Mouse (Mus musculus) kidney, adult 2 months (tissue): ENCODE results near the gene Mettl26. TPM values are rescaled to one million over a fixed set of nuclear protein-coding genes. Genes with fewer than 3 reads are reported as not detected.

ENCODE experiments used
- DNase-seq: peaks from one replicate; pipeline ENCODE4 v3.0.0; 2021
- H3K27ac ChIP-seq: fragments of 200-500 bp; 2 replicates; pipeline ENCODE4 v1.5.1; 2012; ENCODE audit warnings: low read depth, low read length, control low read depth, inconsistent platforms; ENCODE audit not compliant: insufficient read depth
- H3K27me3 ChIP-seq: fragments of 200-500 bp; replicated peaks from 2 replicates; pipeline ENCODE4 v1.6.1; 2012; ENCODE audit warnings: mild to moderate bottlenecking, moderate library complexity, low read length, inconsistent platforms; ENCODE audit not compliant: control insufficient read depth, insufficient read depth
- H3K36me3 ChIP-seq: fragments of 200-500 bp; 2 replicates; pipeline ENCODE4 v1.6.1; 2012; ENCODE audit warnings: mild to moderate bottlenecking, moderate library complexity, low read length, inconsistent platforms; ENCODE audit not compliant: control insufficient read depth, insufficient read depth
- H3K4me1 ChIP-seq: fragments of 200-500 bp; 2 replicates; pipeline ENCODE4 v1.6.1; 2011; ENCODE audit warnings: low read length; ENCODE audit not compliant: control insufficient read depth, insufficient read depth
- H3K4me3 ChIP-seq: fragments of 200-500 bp; 2 replicates; pipeline ENCODE4 v1.5.1; 2011; ENCODE audit warnings: mild to moderate bottlenecking, low read depth, low read length, control low read depth; ENCODE audit not compliant: insufficient read depth
- CTCF ChIP-seq: fragments of 200-500 bp; conservative IDR thresholded peaks from 2 replicates; pipeline ENCODE4 v1.5.1; 2011; ENCODE audit warnings: low read depth, mild to moderate bottlenecking, control low read depth, low read length, moderate library complexity, mixed read lengths; ENCODE audit not compliant: insufficient read depth, insufficient read length
- POLR2A ChIP-seq: fragments of 200-500 bp; IDR thresholded peaks from one replicate; pipeline ENCODE4 v1.6.1; 2011; ENCODE audit warnings: low read depth, low read length, control low read depth
- WGBS: fragments of 180-500 bp; shearing (Covaris S2); methylation state at CpG from one replicate; pipeline ENCODE4 v1.1.7; 2018; 5-methylcytosine and 5-hydroxymethylcytosine counted together
- polyA plus RNA-seq: library from polyadenylated mRNA; depleted of rRNA; stranded (reverse); fragments of >200 nt; gene quantifications from 2 replicates; pipeline ENCODE4 v1.2.3, GENCODE M21; 2012

Mettl26 gene
- polyA plus RNA-seq, 1 experiment, result 509 TPM

DNA sequence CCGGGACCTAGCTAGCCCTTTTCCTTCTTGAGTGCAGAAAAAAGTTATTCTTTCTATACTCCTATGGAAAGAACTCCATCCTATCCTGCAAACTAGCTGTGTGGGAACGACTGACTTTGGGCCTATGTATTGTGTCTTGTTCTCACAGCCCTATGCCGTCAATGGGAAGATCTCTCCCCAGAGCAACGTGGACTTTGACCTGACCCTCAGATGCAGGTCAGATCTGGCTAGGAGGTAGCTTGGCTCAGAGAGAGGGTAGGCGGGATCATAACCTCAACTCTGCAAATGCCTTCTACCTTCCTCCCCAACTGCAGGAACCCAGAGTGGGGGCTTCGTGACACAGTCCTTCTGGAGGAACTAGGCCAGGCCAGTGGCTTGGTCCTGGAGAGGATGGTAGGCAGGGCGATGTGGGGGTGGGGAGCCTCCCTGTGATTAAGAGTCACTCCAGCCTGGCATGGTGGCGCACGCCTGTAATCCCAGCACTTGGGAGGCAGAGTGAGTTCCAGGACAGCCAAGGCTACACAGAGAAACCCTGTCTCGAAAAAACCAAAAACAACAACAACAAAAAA, 1.6 kb downstream of the Mettl26 start:
- Histone ChIP-seq H3K36me3 (no peaks in the 10 kb centered on the region), H3K27me3 (no peaks in the 10 kb centered on the region), H3K4me1 (peaks cover 39% of the 10 kb centered on the region; the same call in 1 of the 2 replicates), H3K4me3 (peak overlapping the region; percentile 99), H3K27ac (peak overlapping the region; percentile 91)
- TF ChIP-seq CTCF, result no peak
- TF ChIP-seq POLR2A, result no peak
- DNase-seq, result peak; percentile 89
- WGBS, result 43% methylated on average over 10 of the region's 10 CpGs

DNA sequence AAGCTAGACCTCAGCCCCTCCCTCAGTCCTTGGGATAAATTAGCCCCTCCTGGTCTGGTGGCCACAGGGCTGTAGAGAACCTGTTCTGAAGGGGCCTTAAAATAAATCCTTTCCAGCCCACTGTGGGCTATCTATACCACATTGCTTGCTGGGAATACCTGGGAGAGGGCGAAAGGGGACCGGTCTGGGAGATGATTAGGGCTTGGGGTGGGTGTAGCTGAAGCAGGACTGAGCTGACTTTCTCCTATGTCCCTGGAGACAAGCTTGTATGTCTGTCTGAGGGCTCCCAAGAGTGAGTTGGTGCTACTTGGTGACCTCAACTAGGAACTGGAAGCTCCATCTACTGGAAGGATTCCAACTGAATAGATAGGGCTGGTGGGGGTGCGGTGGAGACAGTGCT, 2.2 kb downstream of the Mettl26 start:
- no peak for DNase-seq
- TF ChIP-seq POLR2A (no peak), CTCF (no peak)
- 86% methylated on average over 3 of the region's 3 CpGs for WGBS
- no peak overlapping the region for H3K27ac ChIP-seq
- H3K36me3 ChIP-seq, result no peaks in the 10 kb centered on the region
- H3K27me3 ChIP-seq, result no peaks in the 10 kb centered on the region
- peaks cover 35% of the 10 kb centered on the region; the same call in 1 of the 2 replicates for H3K4me1 ChIP-seq
- no peak overlapping the region for H3K4me3 ChIP-seq

- no peaks in the 10 kb centered on the region for H3K27me3 ChIP-seq
- WGBS, result 91% methylated on average over 32 of the region's 32 CpGs
- H3K4me1 ChIP-seq, result peaks cover 31% of the 10 kb centered on the region; the same call in 1 of the 2 replicates
- no peak for DNase-seq
- H3K27ac ChIP-seq, result no peak overlapping the region
- no peak for TF ChIP-seq POLR2A
- TF ChIP-seq CTCF, result no peak
- H3K4me3 ChIP-seq, result no peak overlapping the region
- no peaks in the 10 kb centered on the region for H3K36me3 ChIP-seq
These were observed 3.1 kb downstream of the Mettl26 start for GRCm38 (mm10) chr17:25877741-25878610.

DNA sequence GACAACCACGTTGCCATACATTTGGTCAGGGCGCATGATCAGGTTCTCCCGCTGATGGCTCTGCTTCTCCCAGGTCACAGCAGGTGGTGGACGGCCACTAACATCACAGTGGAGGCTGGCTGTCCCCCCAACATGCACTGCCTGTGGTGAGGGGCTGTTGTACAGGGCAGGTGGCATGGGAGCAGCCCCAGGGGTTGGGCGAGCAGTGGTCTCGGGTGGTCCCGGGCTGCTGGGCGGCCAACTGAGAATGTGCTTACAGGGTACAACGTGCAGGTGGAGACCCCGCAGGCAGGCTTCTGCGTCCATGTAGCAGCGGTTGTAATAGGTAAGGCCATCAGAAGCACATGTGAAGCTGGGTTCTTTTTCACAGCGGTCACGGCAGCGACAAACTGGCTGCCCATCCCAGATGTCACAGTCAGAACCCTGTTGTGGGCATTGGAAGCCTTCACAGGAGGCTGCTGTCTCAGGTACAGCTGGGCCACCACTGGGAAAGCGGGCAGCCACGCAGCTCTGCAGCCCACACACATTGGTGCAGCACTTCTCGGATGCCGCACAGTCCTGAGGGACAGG, 3.8 kb downstream of the Mettl26 start:
- H3K4me3 ChIP-seq, result no peak overlapping the region
- no peaks in the 10 kb centered on the region for H3K27me3 ChIP-seq
- WGBS, result 89% methylated on average over 19 of the region's 19 CpGs
- H3K4me1 ChIP-seq, result peaks cover 31% of the 10 kb centered on the region; the same call in 1 of the 2 replicates
- no peak overlapping the region for H3K27ac ChIP-seq
- TF ChIP-seq CTCF (no peak), POLR2A (no peak)
- DNase-seq, result no peak
- H3K36me3 ChIP-seq, result no peaks in the 10 kb centered on the region

- peaks cover 27% of the 10 kb centered on the region; the same call in 1 of the 2 replicates for H3K4me1 ChIP-seq
- H3K27me3 ChIP-seq, result no peaks in the 10 kb centered on the region
- peak; percentile 82 for DNase-seq
- H3K4me3 ChIP-seq, result no peak overlapping the region
- no peak overlapping the region for H3K27ac ChIP-seq
- 42% methylated on average over 4 of the region's 4 CpGs for WGBS
- TF ChIP-seq CTCF (peak; percentile 70), POLR2A (no peak)
- no peaks in the 10 kb centered on the region for H3K36me3 ChIP-seq
These were observed 4.4 kb downstream of the Mettl26 start for GRCm38 (mm10) chr17:25879261-25879660.

GRCm38 (mm10) chr17:25879750-25880149, 4.9 kb downstream of the Mettl26 start:
- 54% methylated on average over 8 of the region's 8 CpGs for WGBS
- H3K27me3 ChIP-seq, result no peaks in the 10 kb centered on the region
- peaks cover 22% of the 10 kb centered on the region; the same call in 1 of the 2 replicates for H3K4me1 ChIP-seq
- no peak for DNase-seq
- no peak overlapping the region for H3K27ac ChIP-seq
- TF ChIP-seq POLR2A (no peak), CTCF (no peak)
- H3K36me3 ChIP-seq, result no peaks in the 10 kb centered on the region
- no peak overlapping the region for H3K4me3 ChIP-seq
